Mouse (Mus musculus) G1E (cell line): ENCODE measurements around the gene Smox. TPM values are rescaled to one million over a fixed set of nuclear protein-coding genes. Genes with fewer than 3 reads are reported as not detected.

Experiments
- ATAC-seq: 2 replicates; pipeline ENCODE4 v1.8.0; 2016; ENCODE audit warnings: mild to moderate bottlenecking; ENCODE audit not compliant: insufficient number of reproducible peaks, poor library complexity, low FRiP score, severe bottlenecking; ENCODE audit errors: extremely low read depth
- DNase-seq: peaks from one replicate; pipeline ENCODE4 v3.0.0; 2012; ENCODE audit warnings: low spot score
- H3K27me3 ChIP-seq: 2 replicates; pipeline ENCODE4 v1.6.1; 2012; ENCODE audit warnings: mild to moderate bottlenecking, low read length, inconsistent platforms; ENCODE audit not compliant: insufficient read depth
- H3K36me3 ChIP-seq: replicated peaks from 2 replicates; pipeline ENCODE3; 2012; ENCODE audit warnings: mild to moderate bottlenecking, inconsistent platforms
- H3K4me1 ChIP-seq: 2 replicates; pipeline ENCODE4 v1.6.1; 2012; ENCODE audit warnings: low read depth, low read length, inconsistent platforms, mixed read lengths; ENCODE audit not compliant: insufficient read depth
- H3K4me3 ChIP-seq: 2 replicates; pipeline ENCODE4 v1.5.1; 2012; ENCODE audit warnings: low read depth, mild to moderate bottlenecking, inconsistent platforms, low read length, moderate library complexity, mixed read lengths
- H3K9me3 ChIP-seq: replicated peaks from 2 replicates; pipeline ENCODE4 v1.6.1; 2012; ENCODE audit warnings: inconsistent platforms
- CTCF ChIP-seq: IDR thresholded peaks from 2 replicates; pipeline ENCODE4 v1.5.1; 2012; ENCODE audit warnings: low read depth, low read length, inconsistent platforms, mixed read lengths
- GATA1 ChIP-seq: IDR thresholded peaks from 2 replicates; pipeline ENCODE4 v1.6.1; 2012; ENCODE audit warnings: borderline replicate concordance, low read length, inconsistent platforms, mixed read lengths
- GATA2 ChIP-seq: IDR thresholded peaks from 2 replicates; pipeline ENCODE4 v1.6.1; 2012; ENCODE audit warnings: low read depth, low read length, inconsistent platforms, borderline replicate concordance
- POLR2AphosphoS5 ChIP-seq: IDR thresholded peaks from 2 replicates; pipeline ENCODE4 v1.6.1; 2012; ENCODE audit warnings: low read depth, low read length, inconsistent platforms; ENCODE audit not compliant: insufficient replicate concordance
- TAL1 ChIP-seq: conservative IDR thresholded peaks from 2 replicates; pipeline ENCODE4 v1.6.1; 2012; ENCODE audit warnings: low read depth, low read length, inconsistent platforms, mixed read lengths
- polyA plus RNA-seq: library from polyadenylated mRNA; stranded (reverse); fragments of >175 nt; gene quantifications from 2 replicates; pipeline ENCODE4 v1.2.3, GENCODE M21; 2012
- total RNA-seq, 2 experiments: library from RNA; stranded (forward) in 1 of 2; stranded (reverse) in 1 of 2; fragments of 200-1000 nt in 1 of 2; fragments of >200 nt in 1 of 2; fragmentation: Nextera tagmentation in 1 of 2; gene quantifications; 2 replicates each; pipeline ENCODE4 v1.2.3; 2014 to 2017

The Smox gene
- total and polyA plus RNA-seq, 3 experiments: 0.05 to 3.3 (median 0.05) TPM

DNA sequence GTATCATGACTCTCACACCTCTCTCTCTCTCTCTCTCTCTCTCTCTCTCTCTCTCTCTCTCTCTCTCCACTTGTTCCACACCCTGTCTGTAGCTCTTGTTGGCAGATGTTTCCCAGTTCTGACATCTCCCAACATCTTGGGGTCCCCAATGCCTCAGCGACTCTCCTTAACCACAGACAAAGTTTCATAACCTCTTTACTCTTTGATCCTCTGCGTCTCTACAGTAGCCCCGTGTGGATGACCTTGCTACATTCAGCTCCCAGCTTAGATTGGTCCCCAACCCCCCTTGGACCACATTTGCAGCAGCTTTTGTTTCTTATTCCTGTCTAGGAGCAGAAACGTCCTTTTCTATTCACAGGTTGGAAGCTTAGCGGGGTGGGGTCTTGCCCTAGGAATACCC, 41.6 kb upstream of the Smox start:
- Histone ChIP-seq H3K36me3 (no peaks in the 10 kb centered on the region), H3K4me1 (no peaks in the 10 kb centered on the region), H3K27me3 (peaks cover 4% of the 10 kb centered on the region; the same call in 1 of the 2 replicates), H3K9me3 (no peaks in the 10 kb centered on the region), H3K4me3 (no peak overlapping the region)
- no peak for TF ChIP-seq TAL1
- TF ChIP-seq CTCF: no peak
- no peak for TF ChIP-seq POLR2AphosphoS5
- no peak for TF ChIP-seq GATA2
- no peak for TF ChIP-seq GATA1
- no peak for DNase-seq
- ATAC-seq: no peak

DNA sequence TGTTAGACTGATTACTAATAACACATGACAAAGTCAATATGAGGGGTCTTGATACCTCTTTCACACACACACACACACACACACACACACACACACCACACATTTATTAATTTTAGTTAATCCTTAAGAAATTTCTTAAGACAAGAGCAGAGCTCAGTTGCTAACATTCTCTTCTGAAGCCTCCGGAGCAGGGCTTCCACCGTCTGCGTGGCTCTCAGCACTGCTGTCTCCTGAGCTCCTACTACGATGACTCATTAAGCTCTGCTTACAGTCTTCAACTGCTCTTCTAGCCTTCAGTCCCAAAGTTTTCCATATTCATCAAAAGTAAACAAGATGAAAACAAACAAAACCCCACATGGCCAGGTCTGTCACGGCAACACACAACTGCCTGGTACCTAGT, 40.8 kb upstream of the Smox start:
- H3K4me1 ChIP-seq: no peaks in the 10 kb centered on the region
- ATAC-seq (no peak), DNase-seq (no peak)
- H3K36me3 ChIP-seq: no peaks in the 10 kb centered on the region
- H3K4me3 ChIP-seq: no peak overlapping the region
- TF ChIP-seq CTCF (no peak), GATA2 (no peak), TAL1 (no peak)
- peaks cover 4% of the 10 kb centered on the region; the same call in 1 of the 2 replicates for H3K27me3 ChIP-seq
- H3K9me3 ChIP-seq: no peaks in the 10 kb centered on the region

DNA sequence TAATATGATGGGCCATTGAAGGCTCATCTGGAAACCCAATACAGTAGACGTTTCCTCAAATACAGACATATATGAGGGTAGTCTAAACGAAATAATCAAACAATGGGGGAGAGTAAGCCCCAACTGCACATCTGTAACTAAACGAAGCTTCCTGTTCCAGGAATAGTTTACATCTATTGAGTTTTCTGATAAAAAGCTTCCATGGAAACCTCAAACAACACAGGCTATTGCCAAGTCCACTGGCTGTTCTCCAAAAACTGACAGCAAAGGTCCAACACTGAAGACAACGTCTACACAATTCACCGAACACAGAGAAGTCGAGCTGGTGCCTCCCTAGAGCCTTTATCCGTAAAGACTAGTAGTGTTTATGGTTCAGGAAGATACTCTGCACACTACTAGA, 33.6 kb upstream of the Smox start:
- no peak for DNase-seq
- H3K27me3 ChIP-seq: peaks cover 9% of the 10 kb centered on the region; the same call in 1 of the 2 replicates
- no peak overlapping the region for H3K4me3 ChIP-seq
- H3K36me3 ChIP-seq: no peaks in the 10 kb centered on the region
- no peak for ATAC-seq
- H3K4me1 ChIP-seq: no peaks in the 10 kb centered on the region
- H3K9me3 ChIP-seq: no peaks in the 10 kb centered on the region
- TF ChIP-seq TAL1 (no peak), GATA2 (no peak), GATA1 (no peak), CTCF (no peak), POLR2AphosphoS5 (no peak)

DNA sequence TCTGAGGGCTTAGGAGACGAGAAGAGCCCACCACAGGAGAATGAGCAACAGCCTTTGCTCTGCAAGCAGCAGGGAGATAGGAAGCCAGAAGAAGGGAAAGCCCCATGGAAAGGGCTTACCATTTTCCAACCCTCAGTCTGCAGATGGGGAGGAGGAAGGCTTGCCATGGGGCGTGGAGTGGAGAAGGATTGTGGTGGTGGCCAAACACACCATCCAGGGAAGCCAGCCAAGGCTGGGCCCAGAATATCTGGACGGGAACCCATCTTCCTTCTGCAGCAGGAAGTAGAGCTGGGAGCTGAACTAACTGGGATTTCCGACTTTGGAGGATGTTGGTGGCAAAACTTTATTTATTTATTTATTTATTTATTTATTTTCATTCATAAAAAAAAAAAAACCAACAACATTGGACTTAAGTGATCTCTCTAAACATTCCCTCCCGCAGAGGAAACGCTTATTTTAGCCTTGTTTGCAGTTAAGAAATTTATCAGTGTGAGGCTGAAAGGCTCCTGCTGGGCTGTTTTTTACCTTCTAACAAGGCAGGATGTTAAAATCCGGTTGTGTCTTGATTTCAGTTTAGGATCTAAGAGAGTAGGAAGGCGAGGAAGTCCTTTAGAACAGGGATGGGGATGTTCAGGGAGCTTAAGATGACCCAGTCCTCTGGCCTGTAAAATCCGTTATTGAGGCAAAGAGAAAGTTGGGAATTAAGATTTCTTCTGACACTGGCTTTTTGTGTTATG, 30.2 kb upstream of the Smox start:
- TF ChIP-seq GATA1 (no peak), GATA2 (no peak), CTCF (no peak), POLR2AphosphoS5 (no peak), TAL1 (no peak)
- H3K4me3 ChIP-seq: no peak overlapping the region
- ATAC-seq (no peak), DNase-seq (no peak)
- H3K4me1 ChIP-seq: no peaks in the 10 kb centered on the region
- no peaks in the 10 kb centered on the region for H3K9me3 ChIP-seq
- H3K27me3 ChIP-seq: peaks cover 9% of the 10 kb centered on the region; the same call in 1 of the 2 replicates
- H3K36me3 ChIP-seq: no peaks in the 10 kb centered on the region

- no peak overlapping the region for H3K4me3 ChIP-seq
- no peaks in the 10 kb centered on the region for H3K4me1 ChIP-seq
- H3K36me3 ChIP-seq: no peaks in the 10 kb centered on the region
- no peak for TF ChIP-seq TAL1
- no peak for TF ChIP-seq GATA1
- no peak for TF ChIP-seq CTCF
- no peak for TF ChIP-seq POLR2AphosphoS5
- no peak for TF ChIP-seq GATA2
- ATAC-seq: no peak
- no peaks in the 10 kb centered on the region for H3K9me3 ChIP-seq
- DNase-seq: no peak
- H3K27me3 ChIP-seq: peaks cover 9% of the 10 kb centered on the region; the same call in 1 of the 2 replicates
Observed at GRCm38 (mm10) chr2:131462991-131463390, 28.3 kb upstream of the Smox start.

GRCm38 (mm10) chr2:131464147-131464546, 27.1 kb upstream of the Smox start:
- peaks cover 9% of the 10 kb centered on the region; the same call in 1 of the 2 replicates for H3K27me3 ChIP-seq
- H3K9me3 ChIP-seq: no peaks in the 10 kb centered on the region
- H3K36me3 ChIP-seq: no peaks in the 10 kb centered on the region
- TF ChIP-seq CTCF: no peak
- no peak overlapping the region for H3K4me3 ChIP-seq
- DNase-seq (no peak), ATAC-seq (no peak)
- no peaks in the 10 kb centered on the region for H3K4me1 ChIP-seq

DNA sequence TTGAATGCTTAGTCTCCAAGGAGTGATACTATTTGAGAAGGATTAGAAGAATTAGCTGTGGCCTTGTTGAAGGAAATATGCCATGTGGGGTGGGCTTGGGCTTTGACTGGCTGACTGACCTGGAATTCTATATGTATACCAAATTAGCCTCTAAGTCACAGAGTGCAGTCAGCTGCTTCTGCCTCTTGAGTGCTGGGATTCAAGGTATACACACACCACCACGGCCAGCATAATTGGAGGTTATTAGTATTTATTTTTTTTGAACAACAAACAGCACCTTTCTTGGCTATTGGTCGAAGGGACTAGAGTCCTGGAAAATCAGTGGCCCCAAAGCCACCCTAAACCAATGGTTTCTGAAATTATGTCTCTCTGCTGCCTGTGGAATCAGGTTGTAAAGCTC, 24.6 kb upstream of the Smox start:
- DNase-seq: no peak
- Histone ChIP-seq H3K9me3 (no peaks in the 10 kb centered on the region), H3K36me3 (no peaks in the 10 kb centered on the region), H3K4me3 (no peak overlapping the region), H3K4me1 (no peaks in the 10 kb centered on the region), H3K27me3 (peaks cover 4% of the 10 kb centered on the region; the same call in 1 of the 2 replicates)
- ATAC-seq: no peak
- TF ChIP-seq TAL1 (no peak), CTCF (no peak), POLR2AphosphoS5 (no peak), GATA2 (no peak), GATA1 (no peak)
